Mouse (Mus musculus) spleen, adult 2 months (tissue): ENCODE measurements around the gene Chst15.

Source experiments
- CTCF ChIP-seq: fragments of 200-500 bp; IDR thresholded peaks from 2 replicates; pipeline ENCODE4 v1.5.1; 2011; ENCODE audit warnings: mild to moderate bottlenecking, inconsistent platforms; ENCODE audit not compliant: insufficient read depth, insufficient read length, insufficient replicate concordance; ENCODE audit errors: extremely low read depth
- POLR2A ChIP-seq: fragments of 200-500 bp; IDR thresholded peaks from 2 replicates; pipeline ENCODE4 v1.6.1; 2011; ENCODE audit warnings: low read depth, low read length, inconsistent platforms

- no peak for TF ChIP-seq CTCF
- no peak for TF ChIP-seq POLR2A
Measured at GRCm38 (mm10) chr7:132328648-132329047, 11.6 kb upstream of the Chst15 start.
